Mouse (Mus musculus) liver, embryonic 15.5 days (tissue): ENCODE results near the gene Med25. TPM values are rescaled to one million over a fixed set of nuclear protein-coding genes. Genes with fewer than 3 reads are reported as not detected.

ENCODE experiments used
- ATAC-seq: fragments of 200-750 bp; cut with Nextera tagmentation; 2 replicates; pipeline ENCODE4 v1.8.0; 2017; ENCODE audit warnings: moderate number of reproducible peaks, mild to moderate bottlenecking, moderate library complexity; ENCODE audit not compliant: insufficient read depth
- H3K27ac ChIP-seq: fragments of 300-500 bp; sonication (generic); replicated peaks from 2 replicates; pipeline ENCODE4 v1.5.1; 2015; ENCODE audit warnings: mild to moderate bottlenecking, inconsistent platforms
- H3K27me3 ChIP-seq: fragments of 300-500 bp; sonication (generic); 2 replicates; pipeline ENCODE4 v1.6.1; 2015; ENCODE audit warnings: mild to moderate bottlenecking, inconsistent platforms
- H3K36me3 ChIP-seq: fragments of 300-500 bp; sonication (generic); replicated peaks from 2 replicates; pipeline ENCODE4 v1.6.1; 2015; ENCODE audit warnings: moderate library complexity, mild to moderate bottlenecking, inconsistent platforms
- H3K4me1 ChIP-seq: fragments of 300-500 bp; sonication (generic); replicated peaks from 2 replicates; pipeline ENCODE4 v1.6.1; 2015; ENCODE audit warnings: inconsistent platforms
- H3K4me2 ChIP-seq: fragments of 300-500 bp; sonication (generic); 2 replicates; pipeline ENCODE4 v1.6.1; 2015; ENCODE audit warnings: moderate library complexity, mild to moderate bottlenecking, inconsistent platforms
- H3K4me3 ChIP-seq: fragments of 300-500 bp; sonication (generic); replicated peaks from 2 replicates; pipeline ENCODE4 v1.5.1; 2015; ENCODE audit warnings: mild to moderate bottlenecking, inconsistent platforms
- H3K9ac ChIP-seq: fragments of 300-500 bp; sonication (generic); 2 replicates; pipeline ENCODE4 v1.6.1; 2015; ENCODE audit warnings: moderate library complexity, mild to moderate bottlenecking, inconsistent platforms
- H3K9me3 ChIP-seq: fragments of 300-500 bp; sonication (generic); replicated peaks from 2 replicates; pipeline ENCODE4 v1.6.1; 2016; ENCODE audit warnings: inconsistent platforms
- whole genome bisulfite sequencing: fragments of 180-500 bp; shearing (Covaris S2); methylation state at CpG from one replicate; pipeline ENCODE4 v1.1.7; 2015; ENCODE audit warnings: mixed read lengths; ENCODE audit not compliant: insufficient replicate concordance; 5-methylcytosine and 5-hydroxymethylcytosine counted together
- polyA plus RNA-seq: library from polyadenylated mRNA; unstranded; fragments of >200 nt; fragmentation: Nextera tagmentation; extraction: Ambion mirVana; gene quantifications from 2 replicates; pipeline ENCODE4 v1.2.1, GENCODE M21; 2015

Med25 gene
- polyA plus RNA-seq, 1 experiment from 2014 or later: 46.8 TPM

DNA sequence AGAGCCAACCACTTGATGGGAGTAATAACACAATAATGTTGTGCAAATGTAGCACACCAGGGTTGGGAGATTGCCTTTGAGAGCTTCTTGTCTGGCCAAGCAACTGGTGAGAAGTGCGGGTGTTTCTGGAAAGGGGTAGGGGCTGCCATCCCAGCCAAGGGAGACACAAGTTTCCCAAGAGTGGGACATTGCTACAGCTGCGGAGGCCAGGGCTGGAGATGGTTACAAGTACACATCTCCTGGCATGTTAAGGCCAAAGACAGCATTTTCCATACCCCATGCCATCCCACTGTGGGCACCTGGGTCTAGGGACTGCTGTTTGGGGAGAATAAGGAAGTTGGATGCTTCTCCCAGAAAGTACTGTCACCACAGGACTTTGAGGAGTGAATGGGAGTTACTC is 39.4 kb downstream of the Med25 start:
- Histone ChIP-seq H3K4me2 (peak overlapping the region; percentile 93), H3K4me1 (peaks cover 75% of the 10 kb centered on the region), H3K4me3 (peak overlapping the region; percentile 71; the same call in 1 of the 2 replicates), H3K27me3 (no peaks in the 10 kb centered on the region), H3K36me3 (peaks cover 16% of the 10 kb centered on the region), H3K27ac (peak overlapping the region; percentile 96), H3K9ac (0 out of 2 replicates have a peak overlapping the region, but pooled peaks have one; percentile 81), H3K9me3 (no peaks in the 10 kb centered on the region)
- WGBS: 88% methylated on average over 2 of the region's 2 CpGs
- no peak for ATAC-seq

DNA sequence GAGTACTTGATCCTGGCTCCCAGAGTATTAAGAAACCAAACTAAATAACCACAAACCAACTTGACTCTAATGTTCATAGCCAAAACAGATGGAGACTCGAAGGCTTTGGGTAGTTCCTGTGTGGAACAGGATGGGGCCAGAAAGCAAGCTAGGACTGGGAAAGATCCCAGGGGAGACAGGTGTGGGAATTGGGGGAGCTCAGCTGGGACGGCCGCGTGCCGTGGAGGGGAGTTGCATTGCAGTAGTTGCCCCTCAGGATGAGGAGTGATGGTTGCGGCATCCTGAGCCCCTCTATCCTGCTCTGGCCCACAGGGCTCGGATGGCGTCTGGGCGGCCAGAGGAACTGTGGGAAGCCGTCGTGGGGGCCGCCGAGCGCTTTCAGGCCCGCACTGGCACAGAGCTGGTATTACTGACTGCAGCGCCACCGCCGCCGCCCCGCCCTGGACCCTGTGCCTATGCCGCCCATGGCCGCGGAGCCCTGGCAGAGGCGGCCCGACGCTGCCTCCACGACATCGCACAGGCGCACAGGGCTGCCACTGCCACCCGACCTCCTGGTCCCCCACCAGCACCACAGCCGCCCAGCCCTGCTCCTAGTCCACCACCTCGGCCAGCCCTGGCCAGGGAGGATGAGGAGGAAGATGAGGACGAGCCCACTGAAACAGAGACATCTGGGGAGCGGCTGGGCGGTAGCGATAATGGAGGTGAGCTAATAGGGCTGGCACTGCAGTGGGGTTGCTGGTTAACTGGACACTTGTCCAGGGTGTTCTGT is 40.1 kb downstream of the Med25 start:
- Histone ChIP-seq H3K9ac (no peak overlapping the region), H3K4me3 (no peak overlapping the region)
- WGBS: 86% methylated on average over 36 of the region's 36 CpGs

DNA sequence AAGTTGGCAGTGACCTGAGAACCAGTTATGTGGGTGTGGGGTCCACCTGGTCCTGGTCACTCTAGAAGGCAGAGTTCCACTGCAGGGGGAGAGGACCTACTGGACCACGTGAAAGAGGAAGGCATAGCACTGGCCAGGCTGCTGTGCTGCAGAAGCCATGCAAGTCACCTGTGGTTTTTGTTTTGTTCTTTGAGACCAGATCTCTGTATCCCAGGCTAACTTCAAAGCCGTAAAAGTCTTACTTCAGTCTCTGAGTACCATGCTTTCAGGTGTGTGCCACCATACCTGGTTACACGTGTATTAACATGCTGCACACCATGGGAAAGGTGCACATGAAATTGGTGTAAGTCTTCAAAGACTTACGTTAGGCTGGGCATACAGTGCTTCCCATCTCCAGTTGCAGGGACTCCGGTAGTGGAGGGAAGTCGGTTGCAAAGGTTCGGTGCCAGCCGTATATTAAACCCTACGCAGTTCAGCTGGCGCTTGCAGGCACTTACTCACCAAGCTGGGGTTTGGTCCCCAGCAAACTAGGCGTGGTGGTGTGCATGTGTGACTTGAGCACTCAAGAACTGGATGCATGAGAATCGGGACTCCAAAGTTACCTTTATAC is 40.8 kb downstream of the Med25 start:
- no peak overlapping the region for H3K9ac ChIP-seq
- peaks cover 72% of the 10 kb centered on the region for H3K4me1 ChIP-seq
- H3K27me3 ChIP-seq: no peaks in the 10 kb centered on the region
- H3K27ac ChIP-seq: no peak overlapping the region; the same call in none of the 2 replicates
- peak overlapping the region; percentile 98 for H3K4me2 ChIP-seq
- ATAC-seq: no peak
- peaks cover 17% of the 10 kb centered on the region for H3K36me3 ChIP-seq
- H3K9me3 ChIP-seq: no peaks in the 10 kb centered on the region
- WGBS: 80% methylated on average over 12 of the region's 12 CpGs
- H3K4me3 ChIP-seq: no peak overlapping the region

More for the DNA sequence above, 40.1 kb downstream of the Med25 start:
- ATAC-seq: no peak
- Histone ChIP-seq H3K4me2 (0 out of 2 replicates have a peak overlapping the region, but pooled peaks have one; percentile 93), H3K4me1 (peaks cover 75% of the 10 kb centered on the region), H3K36me3 (peaks cover 16% of the 10 kb centered on the region), H3K27ac (peak overlapping the region; percentile 31), H3K9me3 (no peaks in the 10 kb centered on the region), H3K27me3 (no peaks in the 10 kb centered on the region)

DNA sequence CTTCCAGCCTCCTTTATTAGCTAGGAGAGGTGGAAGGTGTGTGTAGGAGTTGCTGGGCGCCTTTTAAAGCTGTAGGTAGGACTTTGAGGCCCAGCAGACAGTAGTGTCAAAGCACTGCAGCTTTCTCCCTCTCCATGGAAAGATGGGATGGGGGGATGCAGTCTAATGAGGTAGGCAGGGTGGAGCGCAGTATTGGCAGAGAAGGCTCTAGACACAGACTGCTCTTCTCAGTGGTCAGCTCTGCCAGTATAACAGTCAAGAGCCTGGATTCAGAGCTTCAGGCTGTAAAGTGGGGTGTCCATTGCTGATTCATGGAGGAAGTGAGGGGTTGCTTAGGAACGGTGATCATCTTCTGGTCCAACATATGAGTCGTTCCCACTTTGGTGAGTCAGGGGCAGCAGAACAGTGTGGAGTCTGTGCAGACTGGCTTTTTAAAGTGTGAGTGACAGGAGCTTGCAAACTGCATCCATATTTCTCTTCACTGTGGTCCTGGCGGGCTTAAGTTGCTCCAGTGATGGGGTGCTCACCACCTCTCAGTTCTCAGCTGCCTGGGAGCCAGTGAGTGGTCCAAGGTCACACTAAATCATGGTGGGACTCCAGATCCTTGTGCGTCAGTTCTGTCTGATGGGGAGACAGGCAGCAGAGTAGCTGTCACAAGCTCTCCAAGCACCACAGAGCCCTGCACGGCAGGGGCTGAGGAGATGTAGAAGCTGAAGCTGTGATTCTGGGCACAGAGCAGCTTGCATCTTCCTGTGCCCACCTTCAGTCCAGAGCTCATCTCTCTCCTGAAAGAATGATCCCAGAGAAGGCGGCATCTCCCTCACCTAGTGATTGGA is 41.5 kb downstream of the Med25 start:
- peaks cover 65% of the 10 kb centered on the region for H3K4me1 ChIP-seq

DNA sequence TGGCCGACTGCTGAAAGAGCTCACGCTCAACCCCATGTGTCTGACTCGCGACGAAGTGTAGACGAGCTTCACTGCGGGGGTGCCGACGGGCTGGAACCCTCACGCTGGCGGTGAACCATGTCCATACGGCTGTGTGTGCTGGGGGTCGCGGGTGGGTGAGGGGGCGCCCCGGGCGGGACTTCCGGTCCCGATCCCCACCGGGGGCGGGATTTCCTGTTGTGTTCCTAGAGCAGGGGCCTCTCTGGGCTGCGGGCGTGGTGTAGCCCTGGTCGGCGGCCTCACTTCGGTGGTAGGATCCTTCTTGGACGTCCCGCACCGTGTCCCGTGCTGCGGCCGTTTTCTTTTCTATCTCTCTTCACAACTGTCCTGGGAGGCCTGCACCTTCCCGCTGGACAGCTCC is 42.4 kb downstream of the Med25 start:
- ATAC-seq: peak; percentile 33
- Histone ChIP-seq H3K27ac (peak overlapping the region; percentile 98), H3K4me3 (peak overlapping the region; percentile 76), H3K9ac (peak overlapping the region; percentile 70), H3K9me3 (no peaks in the 10 kb centered on the region), H3K27me3 (no peaks in the 10 kb centered on the region), H3K4me1 (peaks cover 56% of the 10 kb centered on the region), H3K36me3 (peaks cover 33% of the 10 kb centered on the region), H3K4me2 (peak overlapping the region; percentile 98)
- WGBS: under 1% methylated on average over 33 of the region's 33 CpGs

More for the DNA sequence above, 41.5 kb downstream of the Med25 start:
- peak overlapping the region; percentile 98 for H3K27ac ChIP-seq
- H3K9me3 ChIP-seq: no peaks in the 10 kb centered on the region
- H3K4me2 ChIP-seq: peak overlapping the region; percentile 98
- H3K36me3 ChIP-seq: peaks cover 24% of the 10 kb centered on the region
- H3K4me3 ChIP-seq: peak overlapping the region; percentile 76
- no peaks in the 10 kb centered on the region for H3K27me3 ChIP-seq
- 58% methylated on average over 8 of the region's 8 CpGs for WGBS
- peak overlapping the region; percentile 70 for H3K9ac ChIP-seq
- ATAC-seq: no peak

DNA sequence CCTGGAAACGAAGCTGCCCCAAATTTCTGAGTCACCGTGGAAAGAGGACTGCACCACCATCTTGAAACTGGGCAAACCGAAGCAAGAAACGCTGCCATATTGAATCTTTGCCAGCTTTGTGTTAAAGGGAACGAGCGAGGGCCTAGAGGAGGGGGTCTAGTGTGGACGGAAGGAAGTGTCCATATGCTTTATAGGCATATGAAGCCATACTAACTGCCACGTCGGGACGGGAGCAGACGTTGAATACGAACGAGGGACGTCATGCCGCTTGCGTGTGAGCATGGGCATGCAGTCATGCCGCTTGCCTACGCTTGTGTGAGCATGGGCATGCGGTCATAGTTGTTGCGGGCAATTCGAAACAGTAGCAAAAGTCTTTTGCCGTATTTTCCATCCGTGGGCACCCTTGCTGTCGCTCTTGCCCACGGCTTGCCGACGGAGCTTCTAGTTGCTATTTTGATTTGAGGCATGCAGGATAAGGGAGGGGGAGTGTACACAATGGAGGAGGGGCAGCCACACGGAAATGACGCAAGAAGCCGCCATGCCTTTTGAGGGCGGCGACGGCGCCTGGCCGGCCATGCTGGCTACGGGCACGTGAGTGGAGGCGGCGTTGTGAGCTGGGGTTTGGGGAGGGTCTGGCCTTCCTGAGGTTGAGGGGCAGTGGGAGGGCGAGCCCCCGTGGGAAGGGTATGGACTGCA is 42.9 kb downstream of the Med25 start:
- peaks cover 39% of the 10 kb centered on the region for H3K36me3 ChIP-seq
- no peaks in the 10 kb centered on the region for H3K27me3 ChIP-seq
- no peaks in the 10 kb centered on the region for H3K9me3 ChIP-seq
- H3K4me1 ChIP-seq: peaks cover 51% of the 10 kb centered on the region
- peak overlapping the region; percentile 98 for H3K4me2 ChIP-seq
- H3K27ac ChIP-seq: peak overlapping the region; percentile 98
- peak overlapping the region; percentile 70 for H3K9ac ChIP-seq
- H3K4me3 ChIP-seq: peak overlapping the region; percentile 76
- under 1% methylated on average over 41 of the region's 41 CpGs for WGBS
- ATAC-seq: peak; percentile 51

DNA sequence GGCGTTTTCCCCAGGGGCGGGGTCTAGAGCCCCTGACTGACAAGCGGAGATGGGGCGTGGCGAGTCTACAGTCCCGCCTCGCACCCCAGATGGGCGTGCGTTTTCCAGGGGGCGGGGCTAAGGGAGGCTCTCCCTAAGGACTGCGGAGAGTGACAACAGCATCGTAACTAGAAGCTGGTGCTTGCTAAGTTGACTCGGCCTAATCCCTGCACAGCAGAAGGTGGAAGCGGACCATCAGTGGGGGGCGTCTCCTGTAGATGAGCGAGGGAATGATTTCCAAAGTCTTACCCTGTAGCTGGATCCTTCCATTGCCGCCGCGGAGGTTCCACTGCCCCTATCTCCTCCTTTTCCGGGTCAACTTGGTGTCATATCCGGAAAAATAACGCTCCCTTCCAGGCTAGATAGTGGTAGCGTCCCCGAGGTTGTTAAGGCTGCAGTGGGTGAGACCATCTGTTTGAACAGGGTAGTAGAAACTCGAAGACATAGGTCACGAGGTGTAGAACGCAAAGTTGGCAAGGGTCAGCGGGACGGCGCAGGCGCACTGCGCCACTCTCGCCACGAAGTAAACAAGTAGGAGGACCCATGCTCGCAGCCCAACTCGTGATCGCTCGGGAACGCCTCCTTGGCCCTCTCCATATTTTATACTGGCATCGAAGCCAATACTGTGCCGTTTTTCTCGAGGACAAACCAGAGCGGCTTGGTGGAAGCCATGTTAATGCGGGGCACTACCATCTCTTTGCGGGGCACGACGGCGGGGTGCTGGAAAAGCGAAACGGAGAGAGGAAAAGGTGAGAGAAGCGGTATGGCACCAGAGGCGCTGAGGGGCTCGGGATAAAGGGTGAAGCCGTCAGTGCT is 43.7 kb downstream of the Med25 start, which contains the start of the genes Akt1s1 and Tbc1d17:
Akt1s1 (plus strand) TSS at position 431 of the 855 bp plus-strand sequence.
Tbc1d17 (minus strand) TSS at position 519 of the 855 bp plus-strand sequence.
- no peaks in the 10 kb centered on the region for H3K9me3 ChIP-seq
- under 1% methylated on average over 54 of the region's 54 CpGs for WGBS
- no peaks in the 10 kb centered on the region for H3K27me3 ChIP-seq
- H3K27ac ChIP-seq: peak within 1 kb of the TSS; percentile 98
- H3K4me2 ChIP-seq: peak within 1 kb of the TSS; percentile 98
- H3K36me3 ChIP-seq: peaks cover 46% of the 10 kb centered on the region
- ATAC-seq: peak; percentile 82
- H3K4me1 ChIP-seq: peaks cover 47% of the 10 kb centered on the region
- peak within 1 kb of the TSS; percentile 70 for H3K9ac ChIP-seq
- H3K4me3 ChIP-seq: peak within 1 kb of the TSS; percentile 76

DNA sequence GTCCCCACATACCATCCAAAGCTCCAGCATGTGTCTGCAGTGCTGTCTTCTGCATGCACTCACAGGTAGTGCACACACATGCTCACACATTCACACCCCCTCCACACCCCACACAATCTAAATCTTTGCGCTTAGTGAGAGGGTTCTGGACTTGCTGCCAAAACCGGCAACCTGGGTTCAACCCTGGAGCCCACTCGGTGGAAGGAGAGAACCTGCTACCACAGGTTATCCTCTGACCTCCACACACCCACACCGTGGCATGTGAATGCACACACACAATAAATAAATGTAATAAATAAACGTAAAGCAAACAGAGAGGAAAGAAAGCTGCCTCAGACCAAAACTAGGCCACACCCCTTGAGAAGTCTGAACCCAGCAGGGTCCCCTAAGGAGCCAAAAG is 44.7 kb downstream of the Med25 start:
- Histone ChIP-seq H3K9ac (peak overlapping the region; percentile 70; the same call in 1 of the 2 replicates), H3K9me3 (no peaks in the 10 kb centered on the region), H3K27ac (peak overlapping the region; percentile 98), H3K36me3 (peaks cover 52% of the 10 kb centered on the region), H3K4me1 (peaks cover 47% of the 10 kb centered on the region), H3K4me3 (peak overlapping the region; percentile 76), H3K27me3 (no peaks in the 10 kb centered on the region), H3K4me2 (peak overlapping the region; percentile 98)
- WGBS: 71% methylated on average over 5 of the region's 5 CpGs
- ATAC-seq: no peak

DNA sequence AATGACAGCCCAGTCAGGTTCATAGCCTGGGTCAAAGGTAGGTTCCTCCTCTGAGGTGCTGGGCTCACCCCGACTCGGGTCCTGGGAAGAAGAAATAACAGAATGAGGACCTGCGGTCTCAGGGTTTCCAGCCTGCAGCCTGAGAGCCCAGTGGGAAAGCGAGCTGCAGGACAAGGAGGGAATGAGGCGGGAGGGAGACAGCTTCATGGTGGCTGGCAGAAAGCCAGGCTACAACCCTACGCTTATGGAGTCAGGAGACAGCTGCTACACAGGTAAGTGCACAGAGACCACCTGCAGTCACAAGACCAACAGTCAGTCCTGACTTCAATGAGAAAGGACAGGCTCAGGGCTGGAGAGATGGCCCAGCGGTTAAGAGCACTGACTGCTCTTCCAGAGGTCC is 45.7 kb downstream of the Med25 start:
- no peak for ATAC-seq
- no peaks in the 10 kb centered on the region for H3K27me3 ChIP-seq
- WGBS: 85% methylated on average over 7 of the region's 7 CpGs

More for the DNA sequence above, 45.7 kb downstream of the Med25 start:
- Histone ChIP-seq H3K9ac (no peak overlapping the region), H3K36me3 (peaks cover 55% of the 10 kb centered on the region), H3K27ac (no peak overlapping the region), H3K9me3 (no peaks in the 10 kb centered on the region), H3K4me1 (peaks cover 39% of the 10 kb centered on the region), H3K4me2 (no peak overlapping the region), H3K4me3 (no peak overlapping the region)
